Mouse (Mus musculus): ENCODE results near the gene Mgmt. TPM values are rescaled to one million over a fixed set of nuclear protein-coding genes. Genes with fewer than 3 reads are reported as not detected.

The Mgmt gene
- total RNA-seq, 2 experiments from 2014 or later = 1.4 to 1.5 TPM

DNA sequence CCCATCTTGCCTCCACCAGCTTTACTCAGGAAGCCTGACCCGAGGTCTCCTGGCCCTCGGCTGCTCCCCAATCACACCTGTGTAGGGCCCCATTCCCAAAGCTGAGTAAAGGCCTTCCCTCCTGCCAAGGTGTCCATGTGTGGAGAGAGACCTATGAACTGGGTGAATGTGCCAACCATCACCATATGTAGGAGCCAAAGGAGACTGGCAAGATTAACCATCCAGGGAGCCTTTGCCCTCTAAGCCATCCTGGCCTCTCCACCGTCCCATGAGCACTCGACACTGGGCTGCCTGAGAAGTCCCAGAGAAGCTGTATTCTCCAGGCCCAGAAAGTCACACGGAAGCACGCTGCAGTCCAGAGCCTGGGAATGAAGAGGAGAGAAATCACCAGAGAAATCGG lies 190.2 kb downstream of the Mgmt start:
- intact Hi-C loops (cut with DNase I; ENCODE audit: low total_unique reads) = no loop called here
- DNase-seq = no peak

DNA sequence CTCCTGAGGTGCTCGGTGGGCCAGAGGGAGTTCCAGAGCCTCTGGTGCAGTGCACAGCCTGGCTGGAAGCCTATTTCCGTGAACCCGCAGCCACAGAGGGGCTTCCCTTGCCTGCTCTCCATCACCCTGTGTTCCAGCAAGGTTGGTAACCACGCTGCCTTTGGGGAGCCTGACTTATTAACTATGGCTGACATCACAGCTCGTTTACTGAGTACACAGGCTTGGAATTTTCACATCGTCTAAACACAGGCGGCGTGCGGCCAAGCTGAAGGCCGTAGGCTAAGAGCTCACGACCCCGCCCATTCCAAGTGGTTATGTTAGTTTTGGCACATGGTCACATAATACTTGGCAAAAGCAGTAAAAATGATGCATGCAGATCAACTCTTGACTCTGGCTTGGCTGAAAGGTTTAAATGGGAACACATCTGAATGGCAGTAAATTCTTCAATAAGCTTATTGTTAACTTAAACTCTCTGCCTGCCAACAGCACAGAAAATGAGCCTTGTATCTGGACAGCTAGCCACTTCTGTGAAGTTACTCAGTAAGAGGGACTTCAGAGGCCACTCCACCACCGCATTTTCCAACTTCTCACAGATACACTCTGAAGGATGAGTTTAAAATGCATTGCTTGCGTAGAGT lies 191.7 kb downstream of the Mgmt start:
- DNase-seq = peak; percentile 77
- intact Hi-C loops (cut with DNase I; ENCODE audit: low total_unique reads) = no loop called here

DNA sequence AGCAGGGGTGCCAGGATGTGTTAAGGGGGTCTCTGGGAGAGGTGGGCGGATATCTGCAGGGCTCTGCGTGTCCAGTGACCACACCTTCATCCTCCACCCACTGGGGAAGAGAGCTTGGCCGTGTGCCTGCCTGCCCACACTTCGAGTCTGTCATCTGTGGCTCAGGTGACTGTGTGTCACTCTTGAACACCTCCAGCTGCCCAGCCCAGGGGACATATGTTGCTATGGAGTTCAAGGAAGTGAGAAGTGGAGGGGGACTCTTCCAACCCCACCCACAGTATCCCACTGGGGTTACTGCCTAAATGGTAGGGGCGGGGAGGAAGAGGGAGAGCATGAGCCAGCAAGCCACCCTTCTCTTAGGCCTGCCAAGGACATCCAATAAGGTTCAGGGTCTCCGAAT lies 192.7 kb downstream of the Mgmt start:
- intact Hi-C loops (cut with DNase I; ENCODE audit: low total_unique reads) = no loop called here
- DNase-seq = no peak

DNA sequence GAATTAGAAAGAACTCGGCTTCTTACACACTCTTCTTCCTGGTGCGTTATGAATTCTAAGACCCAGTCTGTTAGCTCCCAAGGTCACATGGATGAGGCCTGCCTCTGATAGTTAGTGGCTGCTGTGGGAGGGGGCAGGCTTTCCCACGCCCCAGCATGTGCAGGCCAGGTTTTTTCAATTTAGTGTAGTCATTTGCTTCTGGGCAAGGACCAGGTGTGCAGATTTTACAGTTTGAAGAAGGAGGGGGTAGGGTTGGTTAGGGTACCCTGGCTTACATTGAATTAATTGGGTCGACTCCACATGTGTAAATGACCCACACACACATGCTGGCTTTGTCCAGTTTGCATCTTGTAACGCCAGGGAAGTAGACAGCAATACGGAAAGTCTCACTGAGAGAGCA lies 193.7 kb downstream of the Mgmt start:
- no peak for DNase-seq
- intact Hi-C loops (cut with DNase I; ENCODE audit: low total_unique reads) = no loop called here

DNA sequence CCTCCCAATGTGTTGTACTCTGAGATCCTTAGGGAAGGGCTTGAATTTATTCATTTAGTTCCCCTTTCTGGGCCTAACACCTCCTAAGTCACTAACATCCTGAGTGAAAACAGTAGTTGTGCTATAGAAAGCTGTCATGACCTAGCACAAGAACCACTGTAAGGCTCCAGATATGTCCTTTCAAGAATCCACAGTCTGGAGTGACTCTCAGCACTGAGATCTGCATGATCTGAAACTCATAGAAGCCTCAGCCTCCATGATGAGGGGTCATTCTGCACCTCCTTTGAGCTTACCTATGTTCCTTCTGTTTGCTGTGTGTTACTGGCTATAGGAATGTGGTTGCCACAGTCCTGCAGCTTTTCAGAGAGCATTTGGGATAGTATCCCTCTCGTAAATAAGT lies 200.1 kb downstream of the Mgmt start:
- no peak for DNase-seq
- intact Hi-C loops (cut with DNase I; ENCODE audit: low total_unique reads) = no loop called here

DNA sequence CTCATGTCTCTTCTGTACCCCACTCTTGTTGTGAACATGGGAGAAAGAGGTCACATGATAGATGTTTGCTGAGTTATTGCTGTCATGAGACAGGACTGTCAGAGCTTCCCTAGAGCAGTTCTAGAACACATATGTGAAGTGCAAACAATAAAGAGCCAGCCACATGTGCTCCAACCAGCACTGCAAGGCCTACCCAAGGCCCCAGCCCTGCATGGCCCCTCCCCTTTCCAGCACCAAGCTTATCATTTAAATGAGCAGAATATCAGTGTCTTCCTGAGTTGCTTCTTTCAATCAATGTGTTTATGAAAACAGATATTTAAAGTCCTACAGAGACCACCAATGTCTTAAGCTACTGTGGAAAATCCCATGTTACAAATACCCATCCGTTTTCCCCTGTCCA lies 201.3 kb downstream of the Mgmt start:
- intact Hi-C loops (cut with DNase I; ENCODE audit: low total_unique reads) = no loop called here
- DNase-seq = no peak

DNA sequence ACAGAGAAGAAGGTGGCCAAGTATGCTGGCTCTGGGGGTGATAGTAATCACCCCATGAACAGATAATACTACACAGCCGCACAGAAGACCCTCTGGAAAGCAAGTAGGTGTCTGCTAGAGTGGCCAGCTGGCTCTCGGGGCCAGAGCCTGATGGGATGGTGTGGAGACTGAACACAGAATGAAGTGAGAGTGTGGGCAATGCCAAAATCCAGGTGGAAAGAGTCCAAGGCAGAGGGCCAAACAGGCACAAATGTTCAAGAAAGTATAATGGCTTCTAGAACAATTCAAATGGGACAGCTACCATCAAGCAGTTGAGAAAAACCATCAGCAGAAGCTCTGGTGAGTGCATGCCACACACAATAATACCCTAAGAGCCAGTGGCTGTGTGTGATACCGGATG lies 205.4 kb downstream of the Mgmt start:
- intact Hi-C loops (cut with DNase I; ENCODE audit: low total_unique reads) = no loop called here

DNA sequence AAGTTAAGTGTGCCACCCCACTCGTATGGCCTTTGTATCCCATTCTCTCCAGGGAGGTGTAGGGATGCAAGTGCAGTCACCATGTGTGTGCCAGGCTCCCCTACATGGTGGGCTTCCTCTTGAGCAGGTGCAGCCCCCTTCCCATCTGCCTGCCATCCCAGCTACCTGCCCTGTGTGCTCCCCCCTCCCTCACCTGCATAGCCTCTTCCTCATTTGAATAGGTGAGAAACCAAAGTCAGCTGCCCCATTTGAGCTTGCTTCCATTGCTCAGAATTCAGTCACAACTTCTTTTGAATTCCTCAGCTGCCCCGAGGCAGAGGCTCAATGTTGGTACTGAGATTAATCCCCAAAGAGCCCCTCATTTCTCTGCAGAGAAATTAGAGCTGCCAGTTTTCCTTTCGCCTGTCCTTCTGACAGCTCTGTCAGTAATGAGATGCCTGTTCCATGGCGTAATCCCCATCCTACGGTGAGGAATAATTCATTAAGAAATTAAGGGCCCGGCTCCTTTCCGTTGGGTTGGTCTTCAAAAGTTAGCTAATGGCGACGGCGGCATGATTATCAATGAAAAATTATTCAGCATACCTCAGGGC lies 208.3 kb downstream of the Mgmt start:
- no peak for DNase-seq
- intact Hi-C loops (cut with DNase I; ENCODE audit: low total_unique reads) = no loop called here

More for the DNA sequence above, 205.4 kb downstream of the Mgmt start:
- no peak for DNase-seq

DNA sequence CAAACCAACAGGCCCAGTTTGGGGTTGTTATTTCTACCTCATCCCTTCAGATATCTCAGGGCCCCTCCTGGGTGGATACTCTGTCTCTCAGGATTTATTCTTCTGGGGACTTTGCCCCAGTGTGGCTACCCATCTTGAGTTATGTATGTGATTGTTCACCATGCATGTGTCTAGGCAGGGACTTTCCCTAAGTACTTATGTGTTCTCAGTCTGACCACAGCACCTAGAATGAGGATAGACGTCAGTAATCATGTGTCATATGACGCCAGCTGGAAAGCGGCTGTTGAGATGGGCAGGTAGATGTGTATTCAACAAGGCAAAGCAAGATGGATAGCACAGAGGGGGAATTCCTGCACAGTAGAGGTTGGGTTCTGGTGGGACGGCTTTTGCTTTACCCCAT lies 217.7 kb downstream of the Mgmt start:
- DNase-seq = no peak
- intact Hi-C loops (cut with DNase I; ENCODE audit: low total_unique reads) = no loop called here

DNA sequence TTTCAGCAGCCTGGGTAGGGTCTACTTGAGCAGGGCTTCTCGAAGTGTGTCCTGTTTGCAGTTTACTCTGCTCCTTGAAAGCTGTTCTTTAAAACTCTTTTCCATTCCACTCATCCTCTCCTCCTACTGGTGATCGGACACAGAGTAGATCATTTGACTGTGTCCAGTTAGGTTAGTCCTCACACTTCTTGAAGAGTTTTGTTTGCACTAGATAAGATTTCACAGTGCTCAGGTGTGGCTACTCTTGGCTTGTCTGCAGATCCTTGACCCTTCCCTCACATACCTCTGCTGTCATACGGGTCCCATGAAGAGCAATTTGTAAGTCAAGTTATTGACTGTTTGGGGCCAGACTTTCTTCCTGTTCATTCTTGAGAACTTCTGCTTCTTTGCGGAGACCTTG lies 221.8 kb downstream of the Mgmt start:
- intact Hi-C loops (cut with DNase I; ENCODE audit: low total_unique reads) = no loop called here
- no peak for DNase-seq

DNA sequence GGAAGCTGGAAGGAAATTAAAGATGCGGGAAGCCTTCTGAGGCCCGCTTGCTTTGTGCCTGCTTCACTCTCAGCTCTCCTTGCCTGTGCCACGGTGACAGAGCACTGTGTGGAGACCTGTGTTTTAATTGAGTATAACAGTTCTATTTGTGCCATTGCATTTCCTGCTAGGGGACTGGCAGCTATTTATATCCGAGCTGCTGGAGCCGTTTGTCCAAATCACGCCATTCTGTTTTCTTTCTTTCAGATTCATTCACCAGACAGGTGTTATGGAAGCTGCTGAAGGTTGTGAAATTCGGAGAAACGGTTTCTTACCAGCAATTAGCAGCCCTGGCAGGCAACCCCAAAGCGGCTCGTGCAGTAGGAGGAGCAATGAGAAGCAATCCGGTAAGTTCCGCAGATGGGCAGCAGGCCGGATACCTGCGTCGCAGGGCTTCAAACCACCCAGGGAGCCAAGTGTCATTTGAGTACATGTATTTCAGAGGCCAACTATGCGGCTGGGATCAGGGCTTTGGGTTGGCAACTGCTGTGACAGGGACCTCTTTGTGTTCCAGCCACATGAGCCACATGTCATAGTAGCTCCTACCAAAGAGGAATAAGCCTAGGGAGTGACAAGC lies 226.9 kb downstream of the Mgmt start:
- intact Hi-C loops (cut with DNase I; ENCODE audit: low total_unique reads) = no loop called here
- peak; percentile 24 for DNase-seq

DNA sequence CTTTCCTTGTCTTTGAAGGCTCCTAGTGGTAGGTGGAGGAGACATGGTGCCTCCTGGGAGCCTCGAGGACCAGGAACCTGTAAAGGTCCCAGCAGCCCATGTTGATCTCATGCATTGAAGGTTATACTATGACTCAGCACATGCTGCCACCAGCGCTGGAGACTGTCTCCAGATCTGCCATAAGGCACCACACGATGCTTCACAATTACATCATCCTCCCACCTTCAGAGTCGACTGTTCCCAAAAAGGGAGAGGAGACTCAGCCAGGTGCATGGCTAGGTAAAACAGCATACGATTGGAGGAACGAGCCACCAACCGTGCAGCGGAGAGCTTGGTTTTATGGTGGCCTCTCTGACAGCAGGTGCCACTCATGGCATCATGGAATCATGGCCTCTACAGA lies 234.3 kb downstream of the Mgmt start:
- intact Hi-C loops (cut with DNase I; ENCODE audit: low total_unique reads) = no loop called here
- no peak for DNase-seq

DNA sequence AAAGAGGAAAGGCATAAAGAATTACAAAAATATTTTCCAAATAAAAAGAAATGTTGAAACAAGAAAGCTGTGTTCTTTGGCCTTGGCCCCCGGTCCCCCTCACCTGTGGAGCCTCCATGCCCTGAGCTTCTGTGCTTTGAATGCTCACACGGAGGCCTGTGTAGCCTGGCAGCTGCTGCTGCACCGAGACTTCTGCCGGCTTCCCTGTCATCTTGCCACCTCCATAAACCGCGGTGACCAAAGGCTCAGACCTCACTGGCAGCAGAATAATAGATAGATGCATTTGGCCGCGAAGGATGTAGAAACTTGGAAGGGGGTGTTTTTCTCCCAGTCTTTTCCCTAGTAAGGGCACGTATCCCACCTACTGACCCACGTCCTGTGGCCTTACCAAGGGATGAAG lies 235.8 kb downstream of the Mgmt start:
- no peak for DNase-seq
- intact Hi-C loops (cut with DNase I; ENCODE audit: low total_unique reads) = no loop called here

DNA sequence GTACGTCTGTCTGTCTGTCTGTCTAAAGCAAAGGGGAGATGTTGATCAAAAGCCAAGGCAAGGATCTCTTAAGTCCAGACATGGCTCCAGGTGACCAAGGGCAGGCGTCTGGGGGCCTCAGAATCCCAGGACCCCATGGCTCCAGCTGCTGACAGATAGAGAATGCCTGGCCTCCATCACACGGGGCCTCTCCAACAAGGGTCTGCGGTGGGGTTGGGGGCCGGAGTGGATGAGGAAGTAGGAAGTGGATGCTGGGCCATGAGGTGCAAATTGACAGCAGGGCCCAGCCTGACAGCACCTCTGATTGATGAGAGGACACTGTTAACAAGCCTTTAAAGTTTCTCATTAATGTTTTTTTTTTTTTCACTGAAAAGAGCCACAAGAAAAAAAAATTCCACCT lies 237.5 kb downstream of the Mgmt start:
- no peak for DNase-seq
- intact Hi-C loops (cut with DNase I; ENCODE audit: low total_unique reads) = no loop called here

DNA sequence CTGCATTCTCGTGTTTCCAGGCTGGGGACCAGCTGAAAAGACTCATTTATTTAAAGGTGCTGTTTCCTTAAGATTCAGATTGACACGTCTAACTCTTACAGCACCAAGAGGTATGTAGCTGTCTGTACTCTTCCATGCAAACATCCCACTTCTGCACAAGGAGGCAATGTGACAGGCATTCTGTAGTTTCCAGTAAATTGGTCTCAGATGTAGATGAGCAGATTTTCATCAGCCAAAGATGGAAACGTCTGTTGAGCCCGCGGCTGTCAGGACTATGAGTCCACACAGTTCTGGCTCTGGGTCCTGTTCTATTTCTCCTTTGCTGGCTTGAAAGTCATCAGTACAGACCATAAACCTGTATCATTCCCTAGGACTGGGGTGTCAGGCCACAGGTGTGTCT lies 243.7 kb downstream of the Mgmt start:
- intact Hi-C loops (cut with DNase I; ENCODE audit: low total_unique reads) = no loop called here
- no peak for DNase-seq

DNA sequence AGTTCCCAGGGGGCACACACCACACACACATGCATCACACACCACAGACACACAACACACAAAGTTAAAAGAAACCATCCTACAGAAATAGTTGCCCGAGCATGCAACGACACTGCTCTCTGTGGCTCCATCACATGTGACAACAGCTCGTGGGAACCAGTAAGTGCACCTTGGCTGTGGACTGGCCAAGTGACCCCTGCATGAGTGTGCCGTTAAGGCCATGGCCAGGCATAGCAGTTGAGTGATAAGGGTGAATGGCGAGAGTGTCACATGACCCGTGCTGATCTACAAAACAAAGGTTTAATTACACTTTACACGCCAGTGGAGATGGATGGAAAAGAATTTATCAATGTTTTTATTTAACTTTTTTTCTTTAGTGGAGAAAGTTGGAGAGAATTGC lies 245.9 kb downstream of the Mgmt start:
- intact Hi-C loops (cut with DNase I; ENCODE audit: low total_unique reads) = no loop called here

DNA sequence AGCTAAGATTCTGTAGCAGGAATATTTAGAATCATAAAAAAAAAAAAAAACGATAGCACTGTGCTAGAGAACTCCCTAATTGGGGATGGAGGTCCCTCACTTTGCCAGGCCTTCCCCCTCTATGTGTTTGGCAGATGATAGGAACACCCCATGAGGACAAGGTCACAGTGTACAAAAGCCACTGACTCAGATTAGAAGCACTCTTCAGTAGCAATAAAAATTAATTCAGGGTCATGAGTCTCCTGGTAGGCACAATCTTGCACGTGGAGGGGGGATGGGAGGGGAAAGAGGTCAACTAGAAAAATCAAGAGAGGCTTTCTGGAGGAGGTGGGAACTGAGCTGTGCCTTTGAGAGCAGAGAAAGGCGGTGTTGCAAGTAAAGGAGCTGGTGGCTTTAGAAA lies 247.0 kb downstream of the Mgmt start:
- no peak for DNase-seq
- intact Hi-C loops (cut with DNase I; ENCODE audit: low total_unique reads) = no loop called here

More for the DNA sequence above, 245.9 kb downstream of the Mgmt start:
- no peak for DNase-seq

DNA sequence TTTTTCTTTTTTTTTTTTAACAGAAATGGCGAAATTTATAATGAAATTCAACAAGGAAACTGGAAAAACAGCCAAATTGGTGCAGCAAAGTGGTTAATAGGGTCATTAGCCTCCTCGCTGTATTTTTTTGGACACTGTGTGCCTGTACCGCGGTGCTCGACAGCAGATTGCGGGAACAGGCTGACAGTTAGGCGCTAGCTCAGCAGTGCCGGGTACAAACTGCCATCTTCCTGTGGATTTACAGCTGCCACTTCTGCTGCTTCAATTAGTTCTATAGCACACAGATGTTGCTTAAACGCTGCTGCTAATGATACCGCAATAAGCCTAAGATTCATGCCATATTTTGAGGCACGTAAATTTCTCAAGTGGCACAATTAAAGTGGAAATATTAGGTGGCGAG lies 252.7 kb downstream of the Mgmt start:
- DNase-seq = no peak
- intact Hi-C loops (cut with DNase I; ENCODE audit: low total_unique reads) = no loop called here

DNA sequence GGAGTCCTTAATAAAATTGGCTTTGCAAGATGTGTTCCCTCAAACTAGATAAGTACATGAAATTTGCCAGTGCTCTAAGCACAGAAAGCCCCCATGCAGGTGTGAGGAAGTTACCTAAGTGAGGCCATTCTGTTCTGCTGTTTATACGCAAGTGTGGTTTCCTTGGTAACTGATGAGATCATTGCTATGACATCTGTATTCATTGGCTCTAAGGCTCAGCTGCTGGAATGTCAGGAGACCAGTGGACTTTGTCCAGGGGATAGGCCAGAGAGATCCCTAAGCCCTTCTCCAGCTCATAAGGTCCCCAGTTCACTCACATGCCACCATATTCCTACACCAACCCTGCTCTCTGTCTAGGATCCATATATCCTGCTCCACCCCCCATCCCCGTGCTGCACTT lies 257.4 kb downstream of the Mgmt start:
- no peak for DNase-seq
- intact Hi-C loops (cut with DNase I; ENCODE audit: low total_unique reads) = no loop called here

DNA sequence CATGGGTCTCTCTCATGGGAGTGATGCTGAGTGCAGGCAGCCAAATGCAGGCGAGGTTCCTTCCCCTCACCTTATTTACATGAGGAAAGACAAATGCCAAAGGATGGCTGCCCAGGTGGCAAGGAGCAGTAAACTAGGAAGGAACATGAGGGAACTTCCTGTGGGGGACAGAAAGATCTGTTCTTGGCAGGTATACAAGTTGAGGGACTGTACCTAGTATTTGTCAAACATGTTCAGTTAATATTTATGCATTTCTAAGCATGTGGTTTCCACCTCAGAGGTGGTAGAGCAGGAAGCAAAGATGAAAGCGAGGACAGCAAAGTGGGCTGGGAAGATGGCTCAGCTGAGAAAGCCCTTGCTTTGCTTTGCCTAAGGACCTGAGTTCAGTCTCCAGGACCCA lies 260.2 kb downstream of the Mgmt start:
- intact Hi-C loops (cut with DNase I; ENCODE audit: low total_unique reads) = no loop called here
- no peak for DNase-seq

DNA sequence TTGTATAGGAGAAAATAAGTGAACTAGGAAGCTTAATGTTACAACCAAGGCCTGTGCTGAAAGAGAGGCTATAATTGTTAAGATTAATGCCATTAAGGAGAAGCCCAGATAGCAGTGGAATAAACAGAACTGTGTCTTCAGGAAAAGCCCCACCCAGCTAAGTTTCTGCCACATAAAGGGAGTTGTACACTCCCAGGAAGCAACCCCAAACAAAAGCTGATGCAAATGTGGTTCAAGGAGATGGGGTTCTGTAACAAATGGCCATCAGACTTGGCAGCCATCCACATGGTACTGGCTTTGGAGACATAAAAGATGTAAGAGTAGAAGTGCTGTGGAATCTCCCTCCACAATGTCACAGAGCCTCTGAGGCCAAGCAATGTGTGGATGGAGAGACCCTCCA lies 264.7 kb downstream of the Mgmt start:
- intact Hi-C loops (cut with DNase I; ENCODE audit: low total_unique reads) = no loop called here
- DNase-seq = no peak

DNA sequence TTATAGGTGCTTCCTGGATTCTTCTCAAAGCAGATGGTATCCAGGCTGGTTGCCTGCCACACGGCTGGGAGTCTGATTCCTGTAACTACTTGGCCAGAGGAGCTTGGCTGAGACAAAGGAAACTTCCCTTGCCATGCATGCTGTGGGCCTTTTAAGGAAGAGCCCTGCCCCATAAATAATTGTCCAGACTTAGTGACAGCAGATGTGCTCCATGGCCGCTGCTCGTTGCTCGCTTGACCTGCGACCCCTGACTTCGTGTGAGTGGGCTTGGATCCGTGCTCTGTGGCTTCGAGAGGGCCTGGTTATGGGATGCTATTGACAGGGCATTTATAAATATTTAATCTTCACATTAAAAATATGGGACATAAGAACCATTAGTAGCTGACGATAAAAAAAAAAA lies 277.9 kb downstream of the Mgmt start:
- no peak for DNase-seq
- intact Hi-C loops (cut with DNase I; ENCODE audit: low total_unique reads) = no loop called here
